Mouse (Mus musculus) CH12.LX (cell line): ENCODE measurements around the gene Atp2c2. TPM values are rescaled to one million over a fixed set of nuclear protein-coding genes. Genes with fewer than 3 reads are reported as not detected.

Source experiments
- DNase-seq: peaks from one replicate; pipeline ENCODE4 v3.0.0-alpha.2; 2013; ENCODE audit errors: extremely low read depth
- H3K27ac ChIP-seq: 2 replicates; pipeline ENCODE4 v1.5.1; 2012; ENCODE audit warnings: low read depth, mild to moderate bottlenecking, control low read depth, moderate library complexity; ENCODE audit not compliant: insufficient read depth
- H3K27me3 ChIP-seq: replicated peaks from 2 replicates; pipeline ENCODE3; 2012; ENCODE audit warnings: inconsistent platforms
- H3K36me3 ChIP-seq, 2 experiments: replicated peaks in 1 of 2; 2 replicates each; pipeline versions ENCODE3 to v1.6.1; 2012; ENCODE audit warnings: inconsistent platforms in 1 of 2, low read length in 1 of 2, mild to moderate bottlenecking in 1 of 2, mixed read lengths in 1 of 2, moderate library complexity in 1 of 2; ENCODE audit not compliant: control insufficient read depth in 1 of 2, insufficient read depth in 1 of 2
- H3K4me1 ChIP-seq, 2 experiments: 2 replicates each; pipeline ENCODE4 v1.6.1; 2012; ENCODE audit warnings: inconsistent platforms in 1 of 2, moderate library complexity in 1 of 2; ENCODE audit not compliant: insufficient read depth in 2 of 2, control insufficient read depth in 1 of 2
- H3K4me2 ChIP-seq: 2 replicates; pipeline ENCODE4 v1.6.1; 2012; ENCODE audit warnings: low read depth, mild to moderate bottlenecking, control low read depth; ENCODE audit not compliant: poor library complexity, insufficient read depth, severe bottlenecking
- H3K4me3 ChIP-seq, 3 experiments: fragments of 150-350 bp in 1 of 3; sonication (generic) in 1 of 3; replicated peaks in 1 of 3; 2 replicates each; pipeline versions ENCODE3 to v1.5.1; 2011 to 2012; ENCODE audit warnings: low read depth in 2 of 3, low read length in 2 of 3, mild to moderate bottlenecking in 2 of 3, moderate library complexity in 2 of 3, control low read depth in 1 of 3, improper control_type of control experiment in 1 of 3, inconsistent platforms in 1 of 3, mixed read lengths in 1 of 3; ENCODE audit not compliant: poor library complexity in 1 of 3
- H3K79me2 ChIP-seq: replicated peaks from 2 replicates; pipeline ENCODE4 v1.6.1; 2012; ENCODE audit warnings: mild to moderate bottlenecking, moderate library complexity; ENCODE audit not compliant: control insufficient read depth, poor library complexity, insufficient read depth, severe bottlenecking; ENCODE audit errors: extremely low read depth
- H3K9ac ChIP-seq: 2 replicates; pipeline ENCODE4 v1.6.1; 2012; ENCODE audit warnings: low read depth, mild to moderate bottlenecking, control low read depth, moderate library complexity; ENCODE audit not compliant: insufficient read depth
- H3K9me3 ChIP-seq: replicated peaks from 2 replicates; pipeline ENCODE3; 2012; ENCODE audit warnings: low read length, inconsistent platforms, mixed read lengths
- BHLHE40 ChIP-seq: IDR thresholded peaks from 2 replicates; pipeline ENCODE4 v1.6.1; 2011; ENCODE audit warnings: mild to moderate bottlenecking, low read depth, low read length, improper control_type of control experiment
- CHD2 ChIP-seq: IDR thresholded peaks from 2 replicates; pipeline ENCODE4 v1.6.1; 2011; ENCODE audit warnings: low read length, improper control_type of control experiment
- CTCF ChIP-seq, 2 experiments: IDR thresholded peaks in 1 of 2; conservative IDR thresholded peaks in 1 of 2; 2 replicates each; pipeline ENCODE4 v1.5.1; 2011 to 2012; ENCODE audit warnings: low read depth in 2 of 2, low read length in 2 of 2, improper control_type of control experiment in 1 of 2, inconsistent platforms in 1 of 2, mild to moderate bottlenecking in 1 of 2, moderate library complexity in 1 of 2
- E2F4 ChIP-seq: IDR thresholded peaks from 2 replicates; pipeline ENCODE4 v1.6.1; 2011; ENCODE audit warnings: low read depth, low read length, improper control_type of control experiment; ENCODE audit not compliant: insufficient replicate concordance
- ELF1 ChIP-seq: IDR thresholded peaks from 2 replicates; pipeline ENCODE4 v1.6.1; 2014; ENCODE audit warnings: low read depth, mild to moderate bottlenecking, inconsistent platforms, low read length, improper control_type of control experiment
- ETS1 ChIP-seq: conservative IDR thresholded peaks from 2 replicates; pipeline ENCODE4 v1.6.1; 2012; ENCODE audit warnings: low read depth, mild to moderate bottlenecking, inconsistent platforms, low read length, improper control_type of control experiment, moderate library complexity
- GABPA ChIP-seq: IDR thresholded peaks from 2 replicates; pipeline ENCODE4 v1.6.1; 2012; ENCODE audit warnings: low read depth, low read length, improper control_type of control experiment, inconsistent platforms; ENCODE audit not compliant: insufficient replicate concordance
- HCFC1 ChIP-seq: IDR thresholded peaks from 2 replicates; pipeline ENCODE4 v1.6.1; 2012; ENCODE audit warnings: low read depth, mild to moderate bottlenecking, inconsistent platforms, low read length, improper control_type of control experiment
- IRF4 ChIP-seq: IDR thresholded peaks from 2 replicates; pipeline ENCODE4 v1.6.1; 2014; ENCODE audit warnings: low read depth, mild to moderate bottlenecking, inconsistent platforms, low read length, improper control_type of control experiment
- MAZ ChIP-seq: IDR thresholded peaks from 2 replicates; pipeline ENCODE4 v1.6.1; 2012; ENCODE audit warnings: low read depth, mild to moderate bottlenecking, inconsistent platforms, low read length, improper control_type of control experiment, moderate library complexity
- MXI1 ChIP-seq: IDR thresholded peaks from 2 replicates; pipeline ENCODE4 v1.6.1; 2011; ENCODE audit warnings: mild to moderate bottlenecking, low read depth, low read length, improper control_type of control experiment
- NELFE ChIP-seq: IDR thresholded peaks from 2 replicates; pipeline ENCODE4 v1.6.1; 2011; ENCODE audit warnings: low read depth, low read length, improper control_type of control experiment
- NRF1 ChIP-seq: IDR thresholded peaks from 2 replicates; pipeline ENCODE4 v1.6.1; 2014; ENCODE audit warnings: low read depth, mild to moderate bottlenecking, inconsistent platforms, low read length, improper control_type of control experiment, moderate library complexity
- POLR2A ChIP-seq: IDR thresholded peaks from 2 replicates; pipeline ENCODE4 v1.6.1; 2011; ENCODE audit warnings: low read depth, mild to moderate bottlenecking, improper control_type of control experiment, low read length
- POLR2AphosphoS2 ChIP-seq: IDR thresholded peaks from 2 replicates; pipeline ENCODE4 v1.6.1; 2011; ENCODE audit warnings: low read depth, low read length, improper control_type of control experiment
- SIN3A ChIP-seq: IDR thresholded peaks from 2 replicates; pipeline ENCODE4 v1.6.1; 2012; ENCODE audit warnings: low read length, improper control_type of control experiment, inconsistent platforms
- SMC3 ChIP-seq: IDR thresholded peaks from 2 replicates; pipeline ENCODE4 v1.6.1; 2011; ENCODE audit warnings: low read depth, low read length, improper control_type of control experiment
- UBTF ChIP-seq: IDR thresholded peaks from 2 replicates; pipeline ENCODE4 v1.6.1; 2012; ENCODE audit warnings: low read depth, mild to moderate bottlenecking, inconsistent platforms, low read length, improper control_type of control experiment, moderate library complexity
- USF2 ChIP-seq: conservative IDR thresholded peaks from 2 replicates; pipeline ENCODE4 v1.6.1; 2011; ENCODE audit warnings: low read depth, low read length, improper control_type of control experiment
- ZMIZ1 ChIP-seq: IDR thresholded peaks from 2 replicates; pipeline ENCODE4 v1.6.1; 2012; ENCODE audit warnings: low read depth, mild to moderate bottlenecking, inconsistent platforms, low read length, improper control_type of control experiment
- ZNF384 ChIP-seq: IDR thresholded peaks from 2 replicates; pipeline ENCODE4 v1.6.1; 2012; ENCODE audit warnings: low read depth, low read length, improper control_type of control experiment, inconsistent platforms
- dilution Hi-C: fragments of 300-500 bp; cut with MboI; formaldehyde crosslinking; loops from 2 replicates; pipeline ENCODE4 v1.14.3; 2020; ENCODE audit warnings: low sequenced_read_pairs; ENCODE audit not compliant: extremely low pct_unique_long_range_greater_than_20kb, extremely low pct_ligation_motif_present
- in situ Hi-C: fragments of 300-500 bp; cut with MboI; formaldehyde crosslinking; loops from 3 replicates; pipeline ENCODE4 v1.14.3; 2019; ENCODE audit warnings: low sequenced_read_pairs, low pct_ligation_motif_present, low pct_unique_long_range_greater_than_20kb, mixed read lengths
- polyA plus RNA-seq: library from polyadenylated mRNA; unstranded; fragments of >175 nt; gene quantifications from 2 replicates; pipeline ENCODE4 v1.2.1, GENCODE M21; 2012; ENCODE audit warnings: low read depth; ENCODE audit not compliant: insufficient read length
- total RNA-seq, 2 experiments: library from RNA; depleted of rRNA; stranded (reverse); fragments of 300-350 nt in 1 of 2; fragments of >200 nt in 1 of 2; gene quantifications; 2 replicates each; pipeline ENCODE4 v1.2.3; 2012 to 2014

The Atp2c2 gene
- total and polyA plus RNA-seq, 3 experiments, result not detected

- Histone ChIP-seq H3K36me3 (no peaks in the 10 kb centered on the region), H3K27ac (no peak overlapping the region), H3K27me3 (peaks cover 38% of the 10 kb centered on the region), H3K79me2 (no peaks in the 10 kb centered on the region), H3K4me2 (no peak overlapping the region), H3K9ac (no peak overlapping the region), H3K4me1 (peaks cover 2 to 15% of the 10 kb centered on the region in 2 experiments; a peak in 2 of 4 replicates), H3K9me3 (no peaks in the 10 kb centered on the region), H3K4me3 (no peak overlapping the region)
- dilution Hi-C loops, result no loop called here
- in situ Hi-C loops, result no loop called here
- no peak for DNase-seq
- TF ChIP-seq ETS1 (no peak), HCFC1 (no peak), NRF1 (no peak), MAZ (no peak), E2F4 (no peak), CHD2 (no peak)
Observed at GRCm38 (mm10) chr8:119744604-119745003, 44.8 kb downstream of the Atp2c2 start.

DNA sequence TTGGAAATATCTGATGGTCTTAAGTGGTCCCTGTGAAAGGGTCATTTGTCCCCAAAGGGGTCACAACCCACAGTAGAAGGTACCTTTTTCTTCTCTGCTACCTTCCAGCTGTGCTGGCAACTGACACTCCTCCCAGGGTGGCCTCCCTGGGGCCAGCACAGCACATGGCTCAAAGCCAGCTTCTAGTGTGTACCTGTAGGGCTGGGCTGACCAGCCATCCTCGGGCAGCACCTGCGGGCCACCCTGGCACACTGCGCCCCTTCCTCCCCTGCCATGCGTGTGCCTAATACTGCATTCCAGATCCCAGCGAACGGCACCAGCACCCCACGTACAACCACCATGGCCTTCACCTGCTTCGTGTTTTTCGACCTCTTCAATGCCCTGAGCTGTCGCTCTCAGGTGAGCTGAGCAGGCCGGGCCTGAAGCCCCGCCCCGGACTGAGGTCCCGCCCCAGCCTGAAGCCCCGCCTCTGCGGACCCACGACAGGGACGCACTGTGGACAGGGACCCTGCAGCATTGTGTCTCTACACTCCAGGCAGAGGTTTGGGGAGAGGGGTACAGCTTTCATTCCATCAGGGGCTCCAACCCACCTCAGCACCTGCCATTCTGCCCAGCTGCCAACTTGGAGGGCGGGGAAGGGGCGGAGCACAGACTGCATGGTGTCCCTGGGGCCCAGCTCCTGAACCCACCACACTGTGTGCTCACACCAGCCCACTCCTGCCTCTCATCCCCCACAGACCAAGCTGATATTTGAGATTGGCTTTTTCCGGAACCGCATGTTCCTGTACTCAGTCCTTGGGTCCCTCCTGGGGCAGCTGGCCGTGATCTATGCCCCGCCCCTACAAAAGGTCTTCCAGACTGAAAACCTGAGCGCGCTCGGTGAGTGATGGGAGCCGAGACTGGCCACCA is 55.7 kb downstream of the Atp2c2 start:
- in situ Hi-C loops, result no loop called here
- peak overlapping the region in 1 of 3 experiments; percentile 17 for H3K4me3 ChIP-seq
- DNase-seq, result no peak
- H3K9me3 ChIP-seq, result no peaks in the 10 kb centered on the region
- H3K4me1 ChIP-seq, result peaks cover 12% of the 10 kb centered on the region in 2 experiments
- no peaks in the 10 kb centered on the region for H3K79me2 ChIP-seq
- peaks cover 0 to 6% of the 10 kb centered on the region in 2 experiments for H3K36me3 ChIP-seq
- dilution Hi-C loops, result no loop called here
- no peak overlapping the region for H3K4me2 ChIP-seq
- H3K27me3 ChIP-seq, result peaks cover 37% of the 10 kb centered on the region
- TF ChIP-seq UBTF, result no peak
- TF ChIP-seq NRF1, result no peak
- TF ChIP-seq POLR2A, result no peak
- no peak for TF ChIP-seq ETS1
- no peak for TF ChIP-seq GABPA
- TF ChIP-seq CTCF (conservative IDR thresholded peaks at IDR 0.05 in 1 of 2, IDR thresholded peaks at IDR 0.05 in 1 of 2; ENCODE audit: low read depth in 2 of 2, low read length in 2 of 2), result no peak
- no peak for TF ChIP-seq ZMIZ1
- TF ChIP-seq IRF4, result no peak
- TF ChIP-seq ELF1, result no peak
- TF ChIP-seq BHLHE40, result no peak
- no peak for TF ChIP-seq E2F4
- no peak for TF ChIP-seq MXI1
- TF ChIP-seq POLR2AphosphoS2, result no peak
- no peak for TF ChIP-seq ZNF384
- no peak for TF ChIP-seq NELFE
- TF ChIP-seq USF2, result no peak
- TF ChIP-seq SIN3A, result no peak
- no peak for TF ChIP-seq SMC3
- H3K9ac ChIP-seq, result no peak overlapping the region
- no peak overlapping the region for H3K27ac ChIP-seq
